Mouse (Mus musculus) embryonic facial prominence, embryonic 10.5 days (tissue): ENCODE measurements around the gene Aprt. TPM values are rescaled to one million over a fixed set of nuclear protein-coding genes. Genes with fewer than 3 reads are reported as not detected.

ENCODE experiments used
- DNase-seq: peaks from one replicate; pipeline ENCODE4 v3.0.0-alpha.2; 2017; ENCODE audit warnings: low spot score
- H3K27ac ChIP-seq: fragments of 300-500 bp; sonication (generic); replicated peaks from 2 replicates; pipeline ENCODE4 v1.5.1; 2016; ENCODE audit warnings: mild to moderate bottlenecking
- H3K27me3 ChIP-seq: fragments of 300-500 bp; sonication (generic); replicated peaks from 2 replicates; pipeline ENCODE4 v1.6.1; 2016; ENCODE audit warnings: low read depth, mild to moderate bottlenecking; ENCODE audit not compliant: poor library complexity, severe bottlenecking
- H3K36me3 ChIP-seq: fragments of 300-500 bp; sonication (generic); replicated peaks from 2 replicates; pipeline ENCODE4 v1.6.1; 2016; ENCODE audit warnings: mild to moderate bottlenecking, moderate library complexity
- H3K4me1 ChIP-seq: fragments of 300-500 bp; sonication (generic); 2 replicates; pipeline ENCODE4 v1.6.1; 2016
- H3K4me3 ChIP-seq: fragments of 300-500 bp; sonication (generic); 2 replicates; pipeline ENCODE4 v1.5.1; 2016; ENCODE audit warnings: mild to moderate bottlenecking, moderate library complexity
- H3K9me3 ChIP-seq: fragments of 300-500 bp; sonication (generic); 2 replicates; pipeline ENCODE4 v1.6.1; 2016; ENCODE audit warnings: mild to moderate bottlenecking
- WGBS: fragments of 180-500 bp; shearing (Covaris S2); methylation state at CpG from one replicate; pipeline ENCODE4 v1.1.7; 2016; 5-methylcytosine and 5-hydroxymethylcytosine counted together
- polyA plus RNA-seq: library from polyadenylated mRNA; unstranded; fragments of >200 nt; fragmentation: Nextera tagmentation; extraction: Ambion mirVana; gene quantifications from 2 replicates; pipeline ENCODE4 v1.2.1, GENCODE M21; 2016

Gene Aprt
- polyA plus RNA-seq, 1 experiment from 2014 or later: 300 TPM

- DNase-seq: no peak
- H3K4me3 ChIP-seq: peak overlapping the region; percentile 82
- H3K27me3 ChIP-seq: no peaks in the 10 kb centered on the region
- peaks cover 28% of the 10 kb centered on the region for H3K4me1 ChIP-seq
- peak overlapping the region; percentile 87 for H3K27ac ChIP-seq
- H3K9me3 ChIP-seq: no peaks in the 10 kb centered on the region
- H3K36me3 ChIP-seq: peaks cover 16% of the 10 kb centered on the region
- WGBS: 4% methylated on average over 20 of the region's 20 CpGs
Measured at GRCm38 (mm10) chr8:122610612-122611277, 34.0 kb upstream of the Aprt start.

- Histone ChIP-seq H3K27me3 (no peaks in the 10 kb centered on the region), H3K36me3 (peaks cover 11% of the 10 kb centered on the region), H3K4me3 (peak overlapping the region; percentile 82; the same call in 1 of the 2 replicates), H3K4me1 (peaks cover 26% of the 10 kb centered on the region), H3K9me3 (no peaks in the 10 kb centered on the region), H3K27ac (0 out of 2 replicates have a peak overlapping the region, but pooled peaks have one; percentile 87)
- 59% methylated on average over 4 of the region's 4 CpGs for WGBS
- DNase-seq: no peak
Measured at GRCm38 (mm10) chr8:122610209-122610608, 33.5 kb upstream of the Aprt start.

- H3K27ac ChIP-seq: no peak overlapping the region
- peaks cover 13% of the 10 kb centered on the region for H3K4me1 ChIP-seq
- H3K4me3 ChIP-seq: no peak overlapping the region
- H3K36me3 ChIP-seq: no peaks in the 10 kb centered on the region
- no peak for DNase-seq
- no peaks in the 10 kb centered on the region for H3K9me3 ChIP-seq
- WGBS: 87% methylated on average over 11 of the region's 12 CpGs
- H3K27me3 ChIP-seq: no peaks in the 10 kb centered on the region
Measured at GRCm38 (mm10) chr8:122606810-122607209, 30.1 kb upstream of the Aprt start.

- 80% methylated on average over 4 of the region's 4 CpGs for WGBS
- Histone ChIP-seq H3K4me1 (peaks cover 2% of the 10 kb centered on the region), H3K9me3 (no peaks in the 10 kb centered on the region), H3K27ac (no peak overlapping the region), H3K27me3 (no peaks in the 10 kb centered on the region), H3K36me3 (no peaks in the 10 kb centered on the region), H3K4me3 (no peak overlapping the region)
- DNase-seq: no peak
Measured at GRCm38 (mm10) chr8:122605367-122605766, 28.7 kb upstream of the Aprt start.

GRCm38 (mm10) chr8:122604640-122605039 is 27.9 kb upstream of the Aprt start:
- Histone ChIP-seq H3K27ac (no peak overlapping the region), H3K4me3 (no peak overlapping the region), H3K9me3 (no peaks in the 10 kb centered on the region), H3K36me3 (no peaks in the 10 kb centered on the region), H3K27me3 (no peaks in the 10 kb centered on the region), H3K4me1 (no peaks in the 10 kb centered on the region)
- 77% methylated on average over 1 of the region's 1 CpGs for WGBS
- no peak for DNase-seq

- H3K9me3 ChIP-seq: no peaks in the 10 kb centered on the region
- no peaks in the 10 kb centered on the region for H3K36me3 ChIP-seq
- H3K27ac ChIP-seq: no peak overlapping the region
- no peaks in the 10 kb centered on the region for H3K27me3 ChIP-seq
- WGBS: 92% methylated on average over 9 of the region's 9 CpGs
- peaks cover 7% of the 10 kb centered on the region; the same call in 1 of the 2 replicates for H3K4me1 ChIP-seq
- no peak for DNase-seq
- no peak overlapping the region for H3K4me3 ChIP-seq
Measured at GRCm38 (mm10) chr8:122600666-122601065, 24.0 kb upstream of the Aprt start.

GRCm38 (mm10) chr8:122596031-122596430 is 19.3 kb upstream of the Aprt start:
- Histone ChIP-seq H3K27me3 (no peaks in the 10 kb centered on the region), H3K4me3 (no peak overlapping the region), H3K4me1 (peaks cover 43% of the 10 kb centered on the region), H3K9me3 (no peaks in the 10 kb centered on the region), H3K27ac (no peak overlapping the region), H3K36me3 (no peaks in the 10 kb centered on the region)
- DNase-seq: no peak
- 53% methylated on average over 4 of the region's 4 CpGs for WGBS

GRCm38 (mm10) chr8:122593783-122594507 is 17.2 kb upstream of the Aprt start:
- Histone ChIP-seq H3K4me1 (peaks cover 43% of the 10 kb centered on the region), H3K9me3 (no peaks in the 10 kb centered on the region), H3K27ac (peak overlapping the region; percentile 48; the same call in 1 of the 2 replicates), H3K27me3 (no peaks in the 10 kb centered on the region), H3K36me3 (no peaks in the 10 kb centered on the region), H3K4me3 (no peak overlapping the region)
- DNase-seq: no peak
- 79% methylated on average over 19 of the region's 19 CpGs for WGBS

GRCm38 (mm10) chr8:122593240-122593639 is 16.5 kb upstream of the Aprt start:
- Histone ChIP-seq H3K4me1 (peaks cover 43% of the 10 kb centered on the region), H3K27me3 (no peaks in the 10 kb centered on the region), H3K9me3 (no peaks in the 10 kb centered on the region), H3K36me3 (no peaks in the 10 kb centered on the region), H3K27ac (0 out of 2 replicates have a peak overlapping the region, but pooled peaks have one; percentile 48), H3K4me3 (no peak overlapping the region)
- DNase-seq: no peak
- WGBS: 70% methylated on average over 12 of the region's 12 CpGs

- no peak for DNase-seq
- Histone ChIP-seq H3K36me3 (no peaks in the 10 kb centered on the region), H3K4me3 (no peak overlapping the region), H3K9me3 (no peaks in the 10 kb centered on the region), H3K27ac (no peak overlapping the region), H3K27me3 (no peaks in the 10 kb centered on the region), H3K4me1 (peaks cover 18% of the 10 kb centered on the region)
- 86% methylated on average over 10 of the region's 10 CpGs for WGBS
Measured at GRCm38 (mm10) chr8:122586749-122587148, 10.0 kb upstream of the Aprt start.

GRCm38 (mm10) chr8:122586171-122586570 is 9.5 kb upstream of the Aprt start:
- Histone ChIP-seq H3K36me3 (no peaks in the 10 kb centered on the region), H3K4me3 (no peak overlapping the region)
- WGBS: 56% methylated on average over 7 of the region's 7 CpGs

GRCm38 (mm10) chr8:122585411-122585891 is 8.7 kb upstream of the Aprt start:
- H3K36me3 ChIP-seq: no peaks in the 10 kb centered on the region
- H3K27me3 ChIP-seq: no peaks in the 10 kb centered on the region
- 58% methylated on average over 14 of the region's 14 CpGs for WGBS
- DNase-seq: no peak
- H3K9me3 ChIP-seq: no peaks in the 10 kb centered on the region
- peaks cover 28% of the 10 kb centered on the region for H3K4me1 ChIP-seq
- H3K4me3 ChIP-seq: no peak overlapping the region
- no peak overlapping the region; the same call in 1 of the 2 replicates for H3K27ac ChIP-seq

More at GRCm38 (mm10) chr8:122586171-122586570, 9.5 kb upstream of the Aprt start:
- Histone ChIP-seq H3K27me3 (no peaks in the 10 kb centered on the region), H3K4me1 (peaks cover 21% of the 10 kb centered on the region), H3K27ac (no peak overlapping the region), H3K9me3 (no peaks in the 10 kb centered on the region)
- no peak for DNase-seq

GRCm38 (mm10) chr8:122584981-122585380 is 8.3 kb upstream of the Aprt start:
- H3K27ac ChIP-seq: no peak overlapping the region
- no peaks in the 10 kb centered on the region for H3K27me3 ChIP-seq
- H3K4me1 ChIP-seq: peaks cover 33% of the 10 kb centered on the region
- 85% methylated on average over 9 of the region's 9 CpGs for WGBS
- no peak overlapping the region for H3K4me3 ChIP-seq
- H3K9me3 ChIP-seq: no peaks in the 10 kb centered on the region
- no peaks in the 10 kb centered on the region for H3K36me3 ChIP-seq
- no peak for DNase-seq
